ENCODE assay signal across 10 mouse cellular contexts in the genomic region with DNA sequence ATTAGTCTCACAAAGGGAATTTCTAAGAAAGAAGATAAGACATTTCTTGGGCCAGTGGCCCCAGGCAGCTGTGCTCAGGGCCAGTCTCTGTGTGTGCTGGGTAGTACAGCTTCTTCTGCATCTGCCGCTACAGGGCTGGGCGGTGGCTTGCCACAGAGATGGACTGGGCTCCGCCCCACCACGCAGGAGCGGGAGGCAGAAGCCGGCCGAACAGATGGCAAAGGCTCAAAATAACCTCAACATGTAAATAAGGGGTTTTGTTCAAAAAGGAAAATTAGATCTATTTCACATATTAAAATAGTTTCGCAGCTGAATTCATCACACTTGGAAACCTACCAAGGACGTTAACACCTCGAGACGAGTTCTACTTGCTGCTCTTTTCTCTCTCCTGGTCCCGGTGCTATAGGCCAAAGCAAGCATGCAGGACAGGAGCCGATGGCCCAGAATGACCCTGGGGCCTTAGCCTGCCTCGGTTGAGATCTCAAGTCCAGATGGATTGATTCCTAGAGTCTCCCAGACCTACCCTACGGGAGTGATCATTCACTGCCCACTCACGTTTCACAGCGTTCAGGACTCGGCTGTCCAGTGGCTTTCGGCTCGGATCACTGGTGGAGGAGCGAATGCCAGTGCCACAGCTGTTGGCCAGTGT. TPM values are rescaled to one million over a fixed set of nuclear protein-coding genes. Genes with fewer than 3 reads are reported as not detected.
DNase-seq lines count a peak whose midpoint lies in the region; ATAC-seq lines count a peak whose summit lies in the region.
"Had no signal": no experiment of that assay in that cellular context is flagged by ENCODE, and none has a peak within 500 bp of the region (broad histone marks: within the 10 kb centered on the region; RNA-seq: fewer than 3 reads in every experiment).

No protein-coding gene starts in this region.

- DNase-seq in layer of hippocampus, adult 18-20 months (ENCODE audit: low spot score in 2 of 2) = peak; percentile 26 to 55
- DNase-seq in layer of hippocampus, postnatal 25 days (ENCODE audit: extremely low spot score in 1 of 2, low spot score in 1 of 2) = no peak
- DNase-seq in spleen, postnatal 10 days (ENCODE audit: low spot score in 2 of 2) = peak; percentile 49 to 80
- DNase-seq in thymus, postnatal 4 days = no peak
- no peak for DNase-seq in adrenal gland, postnatal 14 days
- DNase-seq in heart, adult 18-20 months = no peak
- DNase-seq: adrenal gland, adult 8-10 months had no signal

- H3K27me3 ChIP-seq in liver, embryonic 12.5 days (replicated peaks) = peaks cover 11% of the 10 kb centered on the region; the same call in 1 of the 2 replicates
- H3K27me3 ChIP-seq: midbrain, embryonic 13.5 days had no signal

- peak overlapping the region; percentile 62; the same call in 1 of the 2 replicates for H3K27ac ChIP-seq in liver, embryonic 12.5 days
- H3K27ac ChIP-seq: midbrain, embryonic 13.5 days had no signal

- H3K4me3 ChIP-seq in liver, embryonic 12.5 days = no peak overlapping the region
- H3K4me3 ChIP-seq: midbrain, embryonic 13.5 days had no signal

- peak; percentile 58; the same call in 1 of the 2 replicates for ATAC-seq in common myeloid progenitor, adult 5-6 weeks (replicated peaks; ENCODE audit: low read depth, poor library complexity, severe bottlenecking)
- ATAC-seq in liver, embryonic 12.5 days = peak; percentile 79
- ATAC-seq: midbrain, embryonic 13.5 days had no signal

- peak overlapping the region; percentile 26 for H3K4me2 ChIP-seq in liver, embryonic 12.5 days
- H3K4me2 ChIP-seq: midbrain, embryonic 13.5 days had no signal

- 60% methylated on average over 21 of the region's 21 CpGs for WGBS in liver, embryonic 12.5 days (ENCODE audit: insufficient replicate concordance)

- H3K9me3 ChIP-seq in liver, embryonic 12.5 days (replicated peaks) = no peaks in the 10 kb centered on the region
- H3K9me3 ChIP-seq: midbrain, embryonic 13.5 days had no signal

- no peaks in the 10 kb centered on the region for H3K36me3 ChIP-seq in liver, embryonic 12.5 days

- no peak overlapping the region for H3K9ac ChIP-seq in liver, embryonic 12.5 days
- H3K9ac ChIP-seq: midbrain, embryonic 13.5 days had no signal

- H3K4me1 ChIP-seq in liver, embryonic 12.5 days = peaks cover 40% of the 10 kb centered on the region

RNA-seq across cellular contexts. Expression of a gene that starts 39.6 kb away (rescaled TPM):
- 10 to 100 TPM; 53.9 to 58.0 TPM for total RNA-seq in layer of hippocampus, adult 18-20 months (2021)
- 10 to 100 TPM; 58.1 to 68.6 TPM for total RNA-seq in layer of hippocampus, postnatal 25 days (2021)
- 69.9 and 79.7 TPM in 2 replicates for total RNA-seq in common myeloid progenitor, adult 5-6 weeks (2017)
- 487 and 506 TPM in 2 replicates for polyA plus RNA-seq in liver, embryonic 12.5 days (2016; fragmentation: Nextera tagmentation; extraction: Ambion mirVana)
- 53.0 and 58.0 TPM in 2 replicates for total RNA-seq in adrenal gland, postnatal 14 days (2021)
- 10 to 100 TPM; 80.3 to 90.3 TPM for total RNA-seq in heart, adult 18-20 months (2021)

Comparison
In these comparisons a context has a peak if more than half of its experiments do, and no peak if none do; other contexts are left out.
1. DNase-seq: peak in layer of hippocampus, adult 18-20 months (2 of 2) and spleen, postnatal 10 days (2 of 2); none in layer of hippocampus, postnatal 25 days (0 of 2), thymus, postnatal 4 days (single experiment), adrenal gland, postnatal 14 days (single experiment) and heart, adult 18-20 months (0 of 2).